Mouse (Mus musculus) c-Kit-negative CD71-positive TER-119-positive erythroid progenitor cells, embryonic 14.5 days (primary cell): ENCODE results near the gene Kcnj4.
"Not testable (repeated sequence)": the region's sequence is repeated elsewhere in the genome, so short reads cannot be mapped to it uniquely, and the experiment has no call there.

ENCODE experiments used
- DNase-seq: peaks from one replicate; pipeline ENCODE4 v3.0.0-alpha.2; 2013; ENCODE audit warnings: low read depth, low spot score

Gene Kcnj4

GRCm38 (mm10) chr15:79511553-79512320 lies 6.7 kb upstream of the Kcnj4 start:
- no peak for DNase-seq

- DNase-seq, result no peak
These were observed 5.4 kb upstream of the Kcnj4 start for GRCm38 (mm10) chr15:79510425-79510824.

- no peak for DNase-seq
These were observed 5.0 kb upstream of the Kcnj4 start for GRCm38 (mm10) chr15:79509998-79510397.

GRCm38 (mm10) chr15:79507055-79507828 lies 2.2 kb upstream of the Kcnj4 start:
- DNase-seq, result no peak

- DNase-seq, result no peak
These were observed 1.4 kb upstream of the Kcnj4 start for GRCm38 (mm10) chr15:79506460-79506859.

- no peak for DNase-seq
These were observed 709 bp upstream of the Kcnj4 start for GRCm38 (mm10) chr15:79505616-79506283.

- DNase-seq, result no peak
These were observed 1.6 kb downstream of the Kcnj4 start for GRCm38 (mm10) chr15:79503438-79503837.

GRCm38 (mm10) chr15:79502891-79503341 lies 2.1 kb downstream of the Kcnj4 start:
- DNase-seq, result no peak

- no peak for DNase-seq
These were observed 4.9 kb downstream of the Kcnj4 start for GRCm38 (mm10) chr15:79500110-79500509.

GRCm38 (mm10) chr15:79493527-79493926 lies 11.5 kb downstream of the Kcnj4 start:
- DNase-seq, result no peak

- no peak for DNase-seq
These were observed 15.6 kb downstream of the Kcnj4 start for GRCm38 (mm10) chr15:79489463-79489862.

- no peak for DNase-seq
These were observed 23.8 kb downstream of the Kcnj4 start for GRCm38 (mm10) chr15:79481181-79481688.

- no peak for DNase-seq
These were observed 27.8 kb downstream of the Kcnj4 start for GRCm38 (mm10) chr15:79477227-79477626.

GRCm38 (mm10) chr15:79473638-79474355 lies 31.2 kb downstream of the Kcnj4 start:
- DNase-seq, result no peak

- no peak for DNase-seq
These were observed 32.0 kb downstream of the Kcnj4 start for GRCm38 (mm10) chr15:79473042-79473441.

GRCm38 (mm10) chr15:79471095-79471494 lies 33.9 kb downstream of the Kcnj4 start:
- DNase-seq, result no peak

GRCm38 (mm10) chr15:79470583-79470982 lies 34.5 kb downstream of the Kcnj4 start:
- DNase-seq, result no peak

- no peak for DNase-seq
These were observed 35.5 kb downstream of the Kcnj4 start for GRCm38 (mm10) chr15:79469577-79469976.

- peak; percentile 15 for DNase-seq
These were observed 38.3 kb downstream of the Kcnj4 start for GRCm38 (mm10) chr15:79466601-79467286.

- no peak for DNase-seq
These were observed 48.5 kb downstream of the Kcnj4 start for GRCm38 (mm10) chr15:79456546-79456945.

GRCm38 (mm10) chr15:79456104-79456503 lies 48.9 kb downstream of the Kcnj4 start:
- not testable (repeated sequence) for DNase-seq
